Mouse (Mus musculus) E14TG2a.4 (cell line): ENCODE measurements around the gene Prkn.

Experiments
- H3K27me3 ChIP-seq: 2 replicates; pipeline ENCODE4 v1.6.1; 2014; ENCODE audit warnings: low read length, control low read depth; ENCODE audit not compliant: insufficient read depth
- H3K36me3 ChIP-seq: 2 replicates; pipeline ENCODE4 v1.6.1; 2014; ENCODE audit warnings: low read length, control low read depth; ENCODE audit not compliant: insufficient read depth
- H3K4me1 ChIP-seq: replicated peaks from 2 replicates; pipeline ENCODE4 v1.6.1; 2014; ENCODE audit warnings: low read depth, low read length, control low read depth
- H3K4me3 ChIP-seq: replicated peaks from 2 replicates; pipeline ENCODE4 v1.5.1; 2014; ENCODE audit warnings: mild to moderate bottlenecking, low read length
- H3K9me3 ChIP-seq: 2 replicates; pipeline ENCODE4 v1.6.1; 2014; ENCODE audit warnings: low read length, control low read depth
- CTCF ChIP-seq: conservative IDR thresholded peaks from 2 replicates; pipeline ENCODE4 v1.5.1; 2014; ENCODE audit warnings: low read length
- NANOG ChIP-seq: IDR thresholded peaks from 2 replicates; pipeline ENCODE4 v1.6.1; 2014; ENCODE audit warnings: borderline replicate concordance, low read length, mixed read lengths
- POU5F1 ChIP-seq: IDR thresholded peaks from 2 replicates; pipeline ENCODE4 v1.6.1; 2014; ENCODE audit warnings: low read length, borderline replicate concordance

Prkn gene

DNA sequence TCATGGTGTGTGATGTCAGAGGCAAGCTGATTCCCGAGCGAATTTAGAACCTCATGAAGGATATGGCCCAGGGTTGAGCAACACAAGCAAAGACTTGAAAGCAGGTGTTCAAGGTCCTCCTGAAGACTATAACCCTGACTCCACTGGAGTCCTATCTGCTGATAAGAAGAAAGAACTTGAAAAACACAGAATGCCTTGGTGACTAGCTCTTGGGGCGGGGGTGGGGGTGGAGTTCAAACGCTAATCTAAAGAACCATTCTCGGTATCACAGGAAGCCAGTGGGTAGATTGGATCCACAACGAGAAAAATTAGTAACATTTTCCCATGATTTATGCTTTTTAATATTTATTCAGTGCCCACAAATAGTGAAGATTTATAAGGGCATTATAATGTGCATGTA, 879.6 kb downstream of the Prkn start:
- Histone ChIP-seq H3K36me3 (no peaks in the 10 kb centered on the region), H3K9me3 (no peaks in the 10 kb centered on the region), H3K4me3 (no peak overlapping the region), H3K27me3 (no peaks in the 10 kb centered on the region), H3K4me1 (no peaks in the 10 kb centered on the region)
- TF ChIP-seq POU5F1 (no peak), NANOG (no peak)

DNA sequence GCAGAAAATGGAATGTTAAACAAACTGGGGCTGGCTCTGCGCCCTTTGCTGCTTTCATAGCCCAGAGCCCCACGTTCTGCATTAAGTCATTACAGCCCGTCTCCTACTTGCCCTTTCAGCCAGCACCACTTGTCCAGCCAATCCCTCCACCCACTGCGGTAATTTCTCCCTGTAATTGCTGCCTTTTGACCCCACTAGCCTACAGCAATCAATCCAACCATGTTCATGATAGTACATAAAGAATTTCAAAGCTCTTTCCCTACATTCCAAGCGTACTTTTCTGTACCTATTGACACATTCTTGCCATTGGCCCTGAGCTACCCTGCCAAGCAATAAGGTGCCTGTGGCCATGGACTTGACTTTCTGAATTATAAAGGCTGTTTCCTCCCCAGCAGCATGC, 881.7 kb downstream of the Prkn start:
- no peaks in the 10 kb centered on the region for H3K4me1 ChIP-seq
- H3K9me3 ChIP-seq = no peaks in the 10 kb centered on the region
- TF ChIP-seq CTCF (no peak), NANOG (no peak; the same call in 1 of the 2 replicates), POU5F1 (no peak)
- no peaks in the 10 kb centered on the region for H3K36me3 ChIP-seq
- no peak overlapping the region for H3K4me3 ChIP-seq
- H3K27me3 ChIP-seq = no peaks in the 10 kb centered on the region

GRCm38 (mm10) chr17:11722478-11722877, 882.3 kb downstream of the Prkn start:
- Histone ChIP-seq H3K4me3 (no peak overlapping the region), H3K4me1 (no peaks in the 10 kb centered on the region), H3K36me3 (no peaks in the 10 kb centered on the region), H3K27me3 (no peaks in the 10 kb centered on the region), H3K9me3 (no peaks in the 10 kb centered on the region)
- TF ChIP-seq POU5F1 (no peak), CTCF (no peak), NANOG (no peak)

- H3K36me3 ChIP-seq = no peaks in the 10 kb centered on the region
- TF ChIP-seq POU5F1 (no peak), NANOG (no peak), CTCF (no peak)
- no peaks in the 10 kb centered on the region for H3K27me3 ChIP-seq
- H3K4me1 ChIP-seq = no peaks in the 10 kb centered on the region
- H3K9me3 ChIP-seq = no peaks in the 10 kb centered on the region
- H3K4me3 ChIP-seq = no peak overlapping the region
Observed at GRCm38 (mm10) chr17:11724135-11724534, 884.0 kb downstream of the Prkn start.

DNA sequence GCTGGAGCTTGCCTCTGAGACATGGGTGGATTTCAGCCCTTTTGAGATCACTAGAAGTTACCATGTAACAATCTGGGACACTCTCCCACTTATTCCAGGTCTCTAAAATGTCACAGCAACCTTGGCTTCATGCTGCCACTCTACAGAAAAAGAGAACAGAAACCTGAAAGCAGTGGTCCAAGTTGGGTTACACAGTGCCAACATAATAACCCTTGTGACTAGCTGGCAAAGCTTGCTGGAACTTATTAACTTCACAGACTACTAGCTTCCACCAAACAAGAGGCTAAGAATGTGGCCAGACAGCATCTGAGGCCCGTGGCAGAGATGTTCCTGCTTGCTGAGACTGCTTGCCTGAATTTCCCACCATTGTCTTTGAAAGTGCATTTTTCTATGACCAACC, 886.9 kb downstream of the Prkn start:
- Histone ChIP-seq H3K9me3 (no peaks in the 10 kb centered on the region), H3K4me1 (no peaks in the 10 kb centered on the region), H3K36me3 (no peaks in the 10 kb centered on the region), H3K27me3 (no peaks in the 10 kb centered on the region), H3K4me3 (no peak overlapping the region)
- TF ChIP-seq CTCF (no peak), POU5F1 (no peak), NANOG (no peak)

DNA sequence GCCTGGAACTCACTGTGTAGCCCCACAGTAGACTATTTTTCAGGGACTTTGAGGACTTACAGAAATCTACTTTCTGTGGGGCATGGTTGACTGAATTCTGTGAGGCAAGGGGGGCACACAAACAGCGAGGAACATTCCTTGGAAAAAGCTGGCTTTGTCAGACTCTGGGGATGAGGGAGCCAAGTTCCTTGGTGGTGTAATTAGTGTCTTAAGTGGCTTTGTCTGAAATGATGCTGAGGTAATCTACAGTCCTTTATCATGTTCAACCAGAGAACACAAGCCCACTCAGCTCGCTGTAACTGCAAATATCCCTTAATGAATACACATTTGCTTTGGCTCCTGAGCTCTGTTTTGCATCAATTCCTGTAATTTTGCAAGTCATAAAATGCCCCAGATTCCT, 888.1 kb downstream of the Prkn start:
- H3K27me3 ChIP-seq = no peaks in the 10 kb centered on the region
- no peaks in the 10 kb centered on the region for H3K36me3 ChIP-seq
- H3K4me1 ChIP-seq = no peaks in the 10 kb centered on the region
- no peak overlapping the region for H3K4me3 ChIP-seq
- TF ChIP-seq CTCF = no peak
- no peak for TF ChIP-seq NANOG
- TF ChIP-seq POU5F1 = no peak
- H3K9me3 ChIP-seq = no peaks in the 10 kb centered on the region

GRCm38 (mm10) chr17:11730656-11731594, 890.7 kb downstream of the Prkn start:
- no peaks in the 10 kb centered on the region for H3K36me3 ChIP-seq
- H3K4me3 ChIP-seq = no peak overlapping the region
- H3K4me1 ChIP-seq = no peaks in the 10 kb centered on the region
- H3K9me3 ChIP-seq = no peaks in the 10 kb centered on the region
- H3K27me3 ChIP-seq = no peaks in the 10 kb centered on the region
- TF ChIP-seq NANOG (no peak), CTCF (no peak), POU5F1 (no peak)

DNA sequence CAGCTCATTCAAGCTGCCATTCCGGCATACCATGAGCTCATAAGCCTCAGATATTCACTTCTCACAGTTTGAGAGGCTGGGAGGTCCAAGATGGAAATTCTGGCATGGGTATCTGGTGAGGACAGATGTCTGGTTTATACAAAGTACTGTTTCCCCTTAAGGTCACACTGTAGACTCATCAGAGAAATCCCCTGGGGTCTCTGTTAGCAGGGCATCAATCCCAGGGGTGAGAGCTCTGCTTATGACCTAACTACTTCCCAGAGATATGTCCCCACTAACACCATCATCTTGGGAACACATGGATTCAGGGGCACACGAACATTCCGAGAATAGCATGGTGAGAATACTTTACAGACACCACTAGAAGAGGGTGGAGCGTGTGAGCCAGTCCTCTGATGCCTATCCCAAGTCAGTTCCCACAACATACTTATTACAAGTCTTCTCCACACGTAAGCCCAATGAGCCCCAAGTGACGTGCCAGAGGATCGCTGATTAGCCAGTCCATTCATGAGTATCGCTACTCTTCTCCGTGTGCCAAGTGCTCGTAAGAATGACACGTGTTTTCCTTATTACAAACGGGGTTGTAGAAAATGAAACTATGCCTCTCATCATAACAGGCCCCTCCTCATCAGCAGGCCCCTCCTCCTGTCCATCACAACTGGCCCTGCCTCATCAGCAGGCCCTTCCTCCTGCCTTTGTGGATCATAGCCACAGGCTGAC, 895.1 kb downstream of the Prkn start:
- H3K36me3 ChIP-seq = no peaks in the 10 kb centered on the region
- no peaks in the 10 kb centered on the region for H3K27me3 ChIP-seq
- H3K9me3 ChIP-seq = no peaks in the 10 kb centered on the region
- no peaks in the 10 kb centered on the region for H3K4me1 ChIP-seq
- TF ChIP-seq POU5F1 = no peak
- no peak for TF ChIP-seq CTCF
- TF ChIP-seq NANOG = no peak
- H3K4me3 ChIP-seq = no peak overlapping the region

- Histone ChIP-seq H3K4me3 (no peak overlapping the region), H3K36me3 (no peaks in the 10 kb centered on the region), H3K4me1 (no peaks in the 10 kb centered on the region), H3K27me3 (no peaks in the 10 kb centered on the region), H3K9me3 (no peaks in the 10 kb centered on the region)
- TF ChIP-seq NANOG = no peak
- TF ChIP-seq CTCF = no peak
- TF ChIP-seq POU5F1 = no peak
Observed at GRCm38 (mm10) chr17:11736531-11736930, 896.3 kb downstream of the Prkn start.
